Mouse (Mus musculus) C2C12 (cell line): ENCODE measurements around the gene Meis1.

Experiments used
- CTCF ChIP-seq: IDR thresholded peaks from one replicate; pipeline ENCODE4 v1.5.1; 2011; ENCODE audit not compliant: control insufficient read depth, insufficient read depth, insufficient read length
- MAX ChIP-seq: IDR thresholded peaks from one replicate; pipeline ENCODE4 v1.6.1; 2011; ENCODE audit warnings: mild to moderate bottlenecking, control low read depth
- USF1 ChIP-seq: IDR thresholded peaks from one replicate; pipeline ENCODE4 v1.6.1; 2011; ENCODE audit warnings: low read depth, mild to moderate bottlenecking, control low read depth, moderate library complexity

- no peak for TF ChIP-seq CTCF
- no peak for TF ChIP-seq MAX
- TF ChIP-seq USF1: no peak
These were observed 100.9 kb downstream of the Meis1 start for GRCm38 (mm10) chr11:18917887-18918286.
